Mouse (Mus musculus) left cerebral cortex, postnatal 10 days (tissue): ENCODE measurements around the gene Cenpp. TPM values are rescaled to one million over a fixed set of nuclear protein-coding genes. Genes with fewer than 3 reads are reported as not detected.

Experiments
- DNase-seq, 2 experiments: peaks; one replicate each; pipeline ENCODE4 v3.0.0; 2021 to 2022; ENCODE audit warnings: low spot score in 2 of 2, mixed read lengths in 1 of 2; ENCODE audit errors: extremely low spot score in 1 of 2
- intact Hi-C: fragments of 180-260 bp; cut with DNase I; formaldehyde crosslinking; loops from one replicate; pipeline ENCODE4 v1.15.1; 2025
- total RNA-seq, 2 experiments: library from RNA; stranded (reverse); gene quantifications; 2 replicates each; pipeline ENCODE4 v1.2.3; 2021

Gene Cenpp
- total RNA-seq, 2 experiments from 2014 or later = 1.5 to 1.6 TPM

- intact Hi-C loops = no loop called here
- no peak for DNase-seq
These were observed 225.8 kb downstream of the Cenpp start for GRCm38 (mm10) chr13:49426736-49427135.

GRCm38 (mm10) chr13:49421959-49422358 lies 230.6 kb downstream of the Cenpp start:
- intact Hi-C loops = loop anchor here (5.0 kb wide), 1 partner anchor 80 kb away; the partner anchor contains the start of gene Bicd2
- DNase-seq = no peak

GRCm38 (mm10) chr13:49421606-49421917 lies 231.0 kb downstream of the Cenpp start:
- intact Hi-C loops = loop anchor here (5.0 kb wide), 1 partner anchor 79 kb away; the partner anchor contains the start of gene Bicd2
- no peak for DNase-seq

GRCm38 (mm10) chr13:49420754-49421605 lies 231.6 kb downstream of the Cenpp start, which contains the start of gene Ippk:
Gene Ippk, plus strand, starts transcription at chr13:49421249.
- peak; percentile 98 to 99 for DNase-seq
- intact Hi-C loops = loop anchor here (5.0 kb wide), 1 partner anchor 79 kb away; the partner anchor contains the start of gene Bicd2

Other genes with a start within 250 kb of the Cenpp start
- gene Ippk, start 231.5 kb downstream of the Cenpp start, total RNA-seq = 10 to 100 TPM; 12.7 to 13.8 TPM
- 1 to 10 TPM; 1.4 to 1.6 TPM for gene Tes3-ps, start 159.5 kb downstream of the Cenpp start, total RNA-seq
- 1 to 10 TPM; 1.3 to 1.9 TPM for gene Ecm2, start 148.0 kb downstream of the Cenpp start, total RNA-seq
- 1 to 10 TPM; 1.2 to 1.4 TPM for gene Aspn, start 108.3 kb downstream of the Cenpp start, total RNA-seq
- gene Omd, start 70.3 kb downstream of the Cenpp start, total RNA-seq = 1 to 10 TPM; 1.2 to 1.4 TPM
- gene Ogn, start 44.7 kb downstream of the Cenpp start, total RNA-seq = 1 to 10 TPM; 6.7 to 7.5 TPM
- gene Nol8, start 293 bp upstream of the Cenpp start, total RNA-seq = 10 to 100 TPM; 19.8 to 24.7 TPM
- 10 to 100 TPM; 69.2 to 70.4 TPM for gene Iars, start 29.3 kb upstream of the Cenpp start, total RNA-seq
- gene Gm30302, start 146.2 kb upstream of the Cenpp start, total RNA-seq = not detected